Mouse (Mus musculus) liver, embryonic 14.5 days (tissue): ENCODE measurements around the gene Hexim2. TPM values are rescaled to one million over a fixed set of nuclear protein-coding genes. Genes with fewer than 3 reads are reported as not detected.
A peak's percentile ranks its signal among the peaks of the same experiment; 100 is the strongest.

ENCODE experiments used
- ATAC-seq: fragments of 200-750 bp; cut with Nextera tagmentation; 2 replicates; pipeline ENCODE4 v1.8.0; 2017; ENCODE audit warnings: moderate number of reproducible peaks, mild to moderate bottlenecking, moderate library complexity; ENCODE audit not compliant: insufficient read depth
- DNase-seq, 3 experiments: peaks; one replicate each; pipeline ENCODE4 v3.0.0-alpha.2; 2012 to 2013; ENCODE audit warnings: low read depth in 3 of 3, low spot score in 3 of 3
- H3K27ac ChIP-seq: fragments of 300-500 bp; sonication (generic); 2 replicates; pipeline ENCODE4 v1.5.1; 2014; ENCODE audit warnings: moderate library complexity, mild to moderate bottlenecking, control low read depth, inconsistent platforms
- H3K27me3 ChIP-seq: fragments of 300-500 bp; sonication (generic); 2 replicates; pipeline ENCODE4 v1.6.1; 2014; ENCODE audit warnings: mild to moderate bottlenecking, low read length, moderate library complexity; ENCODE audit not compliant: control insufficient read depth, insufficient read depth
- H3K36me3 ChIP-seq: fragments of 300-500 bp; sonication (generic); replicated peaks from 2 replicates; pipeline ENCODE4 v1.6.1; 2014; ENCODE audit warnings: low read depth; ENCODE audit not compliant: control insufficient read depth, insufficient read depth
- H3K4me1 ChIP-seq, 2 experiments: fragments of 200-500 bp in 1 of 2; fragments of 300-500 bp in 1 of 2; sonication (generic) in 1 of 2; replicated peaks; 2 replicates each; pipeline ENCODE4 v1.6.1; 2012 to 2014; ENCODE audit warnings: antibody characterized with exemption in 1 of 2, inconsistent platforms in 1 of 2, low read length in 1 of 2; ENCODE audit not compliant: control insufficient read depth in 2 of 2, insufficient read depth in 2 of 2
- H3K4me2 ChIP-seq: fragments of 300-500 bp; sonication (generic); 2 replicates; pipeline ENCODE4 v1.6.1; 2014; ENCODE audit warnings: low read depth, mild to moderate bottlenecking, control low read depth, moderate library complexity
- H3K4me3 ChIP-seq, 2 experiments: fragments of 200-500 bp in 1 of 2; fragments of 300-500 bp in 1 of 2; sonication (generic) in 1 of 2; 2 replicates each; pipeline ENCODE4 v1.5.1; 2012 to 2014; ENCODE audit warnings: low read depth in 2 of 2, low read length in 2 of 2, mild to moderate bottlenecking in 2 of 2, control low read depth in 1 of 2, inconsistent platforms in 1 of 2, moderate library complexity in 1 of 2; ENCODE audit not compliant: insufficient read depth in 1 of 2
- H3K9ac ChIP-seq: fragments of 300-500 bp; sonication (generic); replicated peaks from 2 replicates; pipeline ENCODE4 v1.6.1; 2014; ENCODE audit warnings: mild to moderate bottlenecking, control low read depth, moderate library complexity
- H3K9me3 ChIP-seq: fragments of 300-500 bp; sonication (generic); 2 replicates; pipeline ENCODE4 v1.6.1; 2016; ENCODE audit warnings: low read length, mixed read lengths; ENCODE audit not compliant: control insufficient read depth
- CTCF ChIP-seq: IDR thresholded peaks from 2 replicates; pipeline ENCODE4 v1.5.1; 2016; ENCODE audit warnings: antibody characterized with exemption, low read depth, control low read depth
- EP300 ChIP-seq: IDR thresholded peaks from 2 replicates; pipeline ENCODE4 v1.6.1; 2016; ENCODE audit warnings: antibody characterized with exemption, low read depth
- WGBS: fragments of 180-500 bp; shearing (Covaris S2); extraction: QIAGEN DNeasy Blood & Tissue Kit; methylation state at CpG from one replicate; pipeline ENCODE4 v1.1.7; 2014; ENCODE audit not compliant: insufficient replicate concordance; 5-methylcytosine and 5-hydroxymethylcytosine counted together
- polyA plus RNA-seq, 2 experiments: library from polyadenylated mRNA; depleted of rRNA in 1 of 2; stranded (reverse) in 1 of 2; unstranded in 1 of 2; fragments of >200 nt; fragmentation: Nextera tagmentation in 1 of 2; extraction: Ambion mirVana in 1 of 2; gene quantifications; 2 replicates each; pipeline versions ENCODE4 v1.2.1 to v1.2.3; 2012 to 2014

The Hexim2 gene
- polyA plus RNA-seq, 2 experiments = 3.4 to 3.5 TPM

DNA sequence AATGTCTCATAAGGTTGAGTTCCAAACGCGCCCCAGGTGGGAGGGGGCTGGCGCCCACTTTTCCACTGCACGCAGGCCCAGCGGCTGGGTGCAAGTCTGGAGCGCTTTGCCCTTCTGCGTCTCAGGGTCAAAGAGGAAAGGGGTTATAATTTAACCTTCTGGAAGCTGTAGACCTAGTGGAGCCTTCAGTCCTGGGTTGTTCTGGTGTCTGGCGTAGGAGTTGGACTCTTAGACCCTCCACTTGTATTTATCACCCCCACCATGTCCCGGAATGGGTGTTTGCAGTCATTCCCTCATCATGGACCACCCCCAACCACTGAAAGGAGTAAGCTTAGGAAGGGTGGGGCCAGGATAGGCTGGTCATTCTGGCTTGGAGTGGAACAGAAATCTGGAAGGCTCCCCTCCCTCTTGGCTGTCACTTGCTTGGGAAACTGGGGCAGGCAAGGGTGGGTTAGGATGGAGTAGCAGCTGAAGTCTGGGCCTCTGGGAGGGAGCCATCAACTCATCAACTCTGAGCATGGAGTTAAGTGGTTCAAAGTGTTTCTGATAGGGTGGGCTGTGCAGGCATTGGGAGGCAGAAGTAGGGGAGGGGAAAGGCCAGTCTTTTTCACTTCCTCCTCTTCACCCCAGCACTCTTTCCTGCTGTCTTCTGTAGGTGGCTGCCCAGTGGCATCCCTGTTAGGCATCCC, 39.6 kb downstream of the Hexim2 start:
- Histone ChIP-seq H3K4me3 (peak overlapping the region; percentile 27 to 40), H3K4me1 (peaks cover 0 to 11% of the 10 kb centered on the region in 2 experiments; a peak in 2 of 4 replicates), H3K36me3 (no peaks in the 10 kb centered on the region), H3K9me3 (no peaks in the 10 kb centered on the region), H3K4me2 (peak overlapping the region; percentile 47), H3K27me3 (peaks cover 26% of the 10 kb centered on the region), H3K27ac (no peak overlapping the region), H3K9ac (no peak overlapping the region)
- TF ChIP-seq CTCF (no peak), EP300 (no peak)
- DNase-seq (no peak), ATAC-seq (no peak)
- 17% methylated on average over 9 of the region's 9 CpGs for WGBS

DNA sequence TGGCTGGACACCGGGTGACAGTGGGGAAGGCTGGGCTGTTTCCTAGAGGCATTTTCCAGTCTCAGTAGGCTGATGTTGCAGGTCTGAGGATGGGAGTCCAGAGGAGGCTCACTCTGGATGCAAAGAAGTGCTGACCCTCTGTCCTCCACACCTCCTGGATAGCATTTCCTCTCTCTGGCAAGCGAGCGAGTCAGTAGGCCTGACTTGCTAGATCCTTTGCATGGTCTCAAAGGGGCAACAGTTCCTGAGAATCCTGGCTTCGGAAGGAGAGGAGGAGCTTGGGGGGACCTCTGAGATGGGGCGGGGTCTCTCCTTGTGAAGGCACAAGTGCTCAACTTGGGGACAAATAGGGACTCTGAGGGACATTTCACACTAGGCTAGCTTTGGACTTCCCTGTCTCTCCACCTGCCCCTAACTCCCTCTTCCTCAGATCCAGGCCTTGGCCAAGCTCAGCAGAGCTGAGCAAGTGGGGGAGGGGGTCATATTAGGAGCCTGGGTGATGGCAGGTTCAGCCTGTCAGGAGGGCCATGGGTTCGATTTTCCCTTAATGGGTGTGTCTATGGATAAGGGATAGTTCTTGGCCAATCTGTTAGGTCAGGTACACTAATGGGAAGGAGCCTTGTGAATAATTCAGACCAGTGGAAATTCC, 40.3 kb downstream of the Hexim2 start:
- H3K9ac ChIP-seq = no peak overlapping the region
- ATAC-seq (no peak), DNase-seq (no peak)
- H3K36me3 ChIP-seq = no peaks in the 10 kb centered on the region
- 0 out of 4 replicates have a peak overlapping the region, but pooled peaks of 1 of the 2 experiments have one; percentile 12 for H3K4me3 ChIP-seq
- 35% methylated on average over 6 of the region's 6 CpGs for WGBS
- H3K4me1 ChIP-seq = peaks cover 0 to 11% of the 10 kb centered on the region in 2 experiments; a peak in 2 of 4 replicates
- no peak overlapping the region for H3K27ac ChIP-seq
- H3K27me3 ChIP-seq = peaks cover 26% of the 10 kb centered on the region
- TF ChIP-seq CTCF (no peak), EP300 (no peak)
- H3K4me2 ChIP-seq = no peak overlapping the region
- no peaks in the 10 kb centered on the region for H3K9me3 ChIP-seq

DNA sequence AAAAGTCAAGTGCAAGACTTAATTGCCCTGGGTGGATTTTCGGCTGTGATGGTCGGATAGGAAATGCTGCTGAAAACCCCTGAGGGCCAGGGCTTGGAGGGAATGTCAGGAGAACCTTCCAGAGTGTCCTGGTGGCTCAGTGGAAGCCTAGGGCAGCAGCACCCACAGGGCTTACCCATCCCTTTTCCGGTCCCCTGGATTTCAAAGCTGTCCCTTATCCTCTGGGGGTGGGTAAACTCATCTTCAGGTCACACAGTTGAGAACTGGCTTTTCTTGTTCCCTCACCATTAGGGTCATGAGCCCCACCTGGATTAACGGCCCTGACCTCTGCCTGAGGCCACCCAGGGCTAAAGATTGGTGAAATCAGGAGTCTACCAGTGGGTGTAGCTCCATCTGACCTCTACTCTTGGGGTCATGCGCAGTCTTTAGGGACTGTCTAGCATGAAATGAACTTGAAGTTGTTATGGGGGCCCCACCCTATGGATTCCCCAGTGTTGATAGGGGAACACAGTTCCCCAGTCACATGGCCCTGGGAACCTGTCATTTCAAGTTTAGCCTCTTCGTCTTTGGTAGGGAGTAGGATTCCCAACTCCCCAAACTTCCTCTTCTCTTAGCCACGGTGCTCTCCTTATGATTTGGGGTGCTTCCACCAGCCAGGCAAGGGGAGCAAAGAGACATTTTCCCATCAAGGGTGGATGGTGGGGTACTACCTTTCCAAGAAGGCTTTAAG, 41.0 kb downstream of the Hexim2 start:
- no peak for TF ChIP-seq CTCF
- no peak for TF ChIP-seq EP300
- Histone ChIP-seq H3K9me3 (no peaks in the 10 kb centered on the region), H3K9ac (no peak overlapping the region), H3K27me3 (peaks cover 26% of the 10 kb centered on the region), H3K4me2 (peak overlapping the region; percentile 15), H3K4me1 (peaks cover 0 to 11% of the 10 kb centered on the region in 2 experiments; a peak in 2 of 4 replicates), H3K36me3 (no peaks in the 10 kb centered on the region), H3K27ac (no peak overlapping the region), H3K4me3 (no peak overlapping the region)
- WGBS = 51% methylated on average over 7 of the region's 7 CpGs
- DNase-seq = no peak
- ATAC-seq = no peak

DNA sequence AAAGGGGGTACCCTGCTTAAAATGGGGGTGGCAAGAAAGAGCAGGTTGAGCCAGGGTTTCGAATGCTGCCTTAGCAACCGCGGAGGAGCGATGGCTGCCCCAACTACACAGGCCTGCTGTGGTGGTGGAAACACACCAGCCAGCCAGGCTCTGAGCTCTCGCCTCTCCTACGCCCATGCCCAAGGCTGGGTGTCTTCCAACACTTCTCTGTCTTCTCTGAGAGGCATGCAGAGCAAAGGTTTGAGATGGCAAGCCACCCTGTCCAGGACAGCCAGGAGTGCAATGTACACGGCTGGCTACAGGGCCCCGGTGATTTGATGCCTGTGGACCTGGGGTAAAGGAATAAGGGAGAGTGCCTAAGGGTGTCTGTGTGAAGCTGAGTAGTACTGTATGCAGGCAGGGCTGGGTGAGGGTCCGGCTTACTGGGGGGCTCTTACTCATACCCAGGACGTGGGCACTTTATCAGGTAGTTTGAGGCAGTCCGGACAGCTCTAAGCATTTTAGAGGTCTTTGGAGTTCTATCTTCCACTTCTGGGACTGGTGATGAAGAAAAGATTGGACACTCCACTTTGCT, 41.6 kb downstream of the Hexim2 start:
- no peaks in the 10 kb centered on the region for H3K9me3 ChIP-seq
- no peak overlapping the region for H3K9ac ChIP-seq
- WGBS = 61% methylated on average over 11 of the region's 11 CpGs
- H3K27ac ChIP-seq = no peak overlapping the region
- no peaks in the 10 kb centered on the region for H3K36me3 ChIP-seq
- H3K27me3 ChIP-seq = peaks cover 26% of the 10 kb centered on the region
- peak overlapping the region; percentile 15 for H3K4me2 ChIP-seq
- H3K4me1 ChIP-seq = peaks cover 0 to 11% of the 10 kb centered on the region in 2 experiments; a peak in 2 of 4 replicates
- DNase-seq = no peak
- no peak overlapping the region for H3K4me3 ChIP-seq
- TF ChIP-seq EP300 (no peak), CTCF (no peak)
- no peak for ATAC-seq
